Mouse (Mus musculus): ENCODE results near the gene Copz1. TPM values are rescaled to one million over a fixed set of nuclear protein-coding genes. Genes with fewer than 3 reads are reported as not detected.
"Not testable (repeated sequence)": the region's sequence is repeated elsewhere in the genome, so short reads cannot be mapped to it uniquely, and the experiment has no call there.

Copz1 gene
- polyA plus RNA-seq, 1 experiment from 2014 or later = 331 TPM

GRCm38 (mm10) chr15:103248401-103249313 lies 23.9 kb upstream of the Copz1 start:
- Histone ChIP-seq H3K4me3 (ENCODE audit: low read depth, low read length) (no peak overlapping the region), H3K9ac (replicated peaks; ENCODE audit: low read length) (no peak overlapping the region), H3K9me3 (replicated peaks; ENCODE audit: control insufficient read depth, low read length) (no peaks in the 10 kb centered on the region), H3K4me1 (ENCODE audit: control insufficient read depth, insufficient read depth, low read length) (no peaks in the 10 kb centered on the region), H3K27me3 (ENCODE audit: control insufficient read depth, insufficient read depth, low read length) (no peaks in the 10 kb centered on the region), H3K4me2 (ENCODE audit: low read depth, low read length) (no peak overlapping the region), H3K27ac (replicated peaks; ENCODE audit: low read depth, low read length) (no peak overlapping the region), H3K36me3 (replicated peaks; ENCODE audit: control insufficient read depth, insufficient read depth, low read depth, low read length) (peaks cover 25% of the 10 kb centered on the region)
- ATAC-seq (replicated peaks; ENCODE audit: insufficient number of reproducible peaks, low FRiP score, low TSS enrichment, low read depth) = peak; percentile 41
- DNase-seq (ENCODE audit: low spot score) = peak; percentile 28
- 88% methylated on average over 28 of the region's 28 CpGs for WGBS

- peaks cover 23% of the 10 kb centered on the region for H3K36me3 ChIP-seq (replicated peaks; ENCODE audit: control insufficient read depth, insufficient read depth, low read depth, low read length)
- DNase-seq (ENCODE audit: low spot score); H3K4me2 ChIP-seq (ENCODE audit: low read depth, low read length); H3K9ac ChIP-seq (replicated peaks; ENCODE audit: low read length); H3K27me3 ChIP-seq (ENCODE audit: control insufficient read depth, insufficient read depth, low read length); H3K9me3 ChIP-seq (replicated peaks; ENCODE audit: control insufficient read depth, low read length); H3K4me1 ChIP-seq (ENCODE audit: control insufficient read depth, insufficient read depth, low read length); ATAC-seq (replicated peaks; ENCODE audit: insufficient number of reproducible peaks, low FRiP score, low TSS enrichment, low read depth); H3K4me3 ChIP-seq (ENCODE audit: low read depth, low read length); H3K27ac ChIP-seq (replicated peaks; ENCODE audit: low read depth, low read length): not testable (repeated sequence)
- WGBS = 88% methylated on average over 6 of the region's 6 CpGs
These were observed 23.0 kb upstream of the Copz1 start for GRCm38 (mm10) chr15:103249511-103249910.

- H3K9ac ChIP-seq (replicated peaks; ENCODE audit: low read length) = no peak overlapping the region
- no peak overlapping the region for H3K4me3 ChIP-seq (ENCODE audit: low read depth, low read length)
- DNase-seq (ENCODE audit: low spot score) (peak; percentile 57), ATAC-seq (replicated peaks; ENCODE audit: insufficient number of reproducible peaks, low FRiP score, low TSS enrichment, low read depth) (no peak; the same call in 1 of the 2 replicates)
- H3K4me2 ChIP-seq (ENCODE audit: low read depth, low read length) = no peak overlapping the region
- no peaks in the 10 kb centered on the region for H3K27me3 ChIP-seq (ENCODE audit: control insufficient read depth, insufficient read depth, low read length)
- peaks cover 21% of the 10 kb centered on the region for H3K36me3 ChIP-seq (replicated peaks; ENCODE audit: control insufficient read depth, insufficient read depth, low read depth, low read length)
- no peaks in the 10 kb centered on the region for H3K9me3 ChIP-seq (replicated peaks; ENCODE audit: control insufficient read depth, low read length)
- no peaks in the 10 kb centered on the region; the same call in 1 of the 2 replicates for H3K4me1 ChIP-seq (ENCODE audit: control insufficient read depth, insufficient read depth, low read length)
- H3K27ac ChIP-seq (replicated peaks; ENCODE audit: low read depth, low read length) = no peak overlapping the region
- WGBS = 34% methylated on average over 2 of the region's 2 CpGs
These were observed 22.2 kb upstream of the Copz1 start for GRCm38 (mm10) chr15:103250195-103250740.

GRCm38 (mm10) chr15:103251595-103251994 lies 20.9 kb upstream of the Copz1 start:
- Histone ChIP-seq H3K36me3 (replicated peaks; ENCODE audit: control insufficient read depth, insufficient read depth, low read depth, low read length) (peaks cover 16% of the 10 kb centered on the region), H3K4me3 (ENCODE audit: low read depth, low read length) (no peak overlapping the region), H3K9me3 (replicated peaks; ENCODE audit: control insufficient read depth, low read length) (no peaks in the 10 kb centered on the region), H3K27me3 (ENCODE audit: control insufficient read depth, insufficient read depth, low read length) (no peaks in the 10 kb centered on the region), H3K9ac (replicated peaks; ENCODE audit: low read length) (no peak overlapping the region), H3K4me1 (ENCODE audit: control insufficient read depth, insufficient read depth, low read length) (no peaks in the 10 kb centered on the region; the same call in 1 of the 2 replicates), H3K27ac (replicated peaks; ENCODE audit: low read depth, low read length) (no peak overlapping the region), H3K4me2 (ENCODE audit: low read depth, low read length) (no peak overlapping the region; the same call in 1 of the 2 replicates)
- DNase-seq (ENCODE audit: low spot score) = no peak
- WGBS = 41% methylated on average over 1 of the region's 1 CpGs
- no peak for ATAC-seq (replicated peaks; ENCODE audit: insufficient number of reproducible peaks, low FRiP score, low TSS enrichment, low read depth)

- ATAC-seq (replicated peaks; ENCODE audit: insufficient number of reproducible peaks, low FRiP score, low TSS enrichment, low read depth) = no peak
- Histone ChIP-seq H3K27ac (replicated peaks; ENCODE audit: low read depth, low read length) (no peak overlapping the region), H3K36me3 (replicated peaks; ENCODE audit: control insufficient read depth, insufficient read depth, low read depth, low read length) (peaks cover 7% of the 10 kb centered on the region), H3K9me3 (replicated peaks; ENCODE audit: control insufficient read depth, low read length) (no peaks in the 10 kb centered on the region), H3K27me3 (ENCODE audit: control insufficient read depth, insufficient read depth, low read length) (no peaks in the 10 kb centered on the region), H3K4me2 (ENCODE audit: low read depth, low read length) (no peak overlapping the region), H3K9ac (replicated peaks; ENCODE audit: low read length) (no peak overlapping the region), H3K4me1 (ENCODE audit: control insufficient read depth, insufficient read depth, low read length) (no peaks in the 10 kb centered on the region; the same call in 1 of the 2 replicates), H3K4me3 (ENCODE audit: low read depth, low read length) (no peak overlapping the region)
- no peak for DNase-seq (ENCODE audit: low spot score)
- WGBS = 91% methylated on average over 3 of the region's 3 CpGs
These were observed 19.9 kb upstream of the Copz1 start for GRCm38 (mm10) chr15:103252660-103253059.

- Histone ChIP-seq H3K9me3 (replicated peaks; ENCODE audit: control insufficient read depth, low read length) (no peaks in the 10 kb centered on the region), H3K4me3 (ENCODE audit: low read depth, low read length) (no peak overlapping the region), H3K27ac (replicated peaks; ENCODE audit: low read depth, low read length) (no peak overlapping the region), H3K27me3 (ENCODE audit: control insufficient read depth, insufficient read depth, low read length) (no peaks in the 10 kb centered on the region), H3K36me3 (replicated peaks; ENCODE audit: control insufficient read depth, insufficient read depth, low read depth, low read length) (peaks cover 4% of the 10 kb centered on the region), H3K4me1 (ENCODE audit: control insufficient read depth, insufficient read depth, low read length) (peaks cover 3% of the 10 kb centered on the region), H3K4me2 (ENCODE audit: low read depth, low read length) (no peak overlapping the region), H3K9ac (replicated peaks; ENCODE audit: low read length) (no peak overlapping the region)
- ATAC-seq (replicated peaks; ENCODE audit: insufficient number of reproducible peaks, low FRiP score, low TSS enrichment, low read depth) (no peak), DNase-seq (ENCODE audit: low spot score) (no peak)
- 92% methylated on average over 1 of the region's 1 CpGs for WGBS
These were observed 19.2 kb upstream of the Copz1 start for GRCm38 (mm10) chr15:103253352-103253751.

- Histone ChIP-seq H3K4me3 (ENCODE audit: low read depth, low read length) (peak overlapping the region; percentile 36), H3K27ac (replicated peaks; ENCODE audit: low read depth, low read length) (no peak overlapping the region), H3K4me1 (ENCODE audit: control insufficient read depth, insufficient read depth, low read length) (peaks cover 4% of the 10 kb centered on the region), H3K9ac (replicated peaks; ENCODE audit: low read length) (peak overlapping the region; percentile 62), H3K36me3 (replicated peaks; ENCODE audit: control insufficient read depth, insufficient read depth, low read depth, low read length) (no peaks in the 10 kb centered on the region), H3K27me3 (ENCODE audit: control insufficient read depth, insufficient read depth, low read length) (no peaks in the 10 kb centered on the region), H3K4me2 (ENCODE audit: low read depth, low read length) (peak overlapping the region; percentile 83), H3K9me3 (replicated peaks; ENCODE audit: control insufficient read depth, low read length) (no peaks in the 10 kb centered on the region)
- WGBS = 1% methylated on average over 25 of the region's 25 CpGs
- ATAC-seq (replicated peaks; ENCODE audit: insufficient number of reproducible peaks, low FRiP score, low TSS enrichment, low read depth) = 0 out of 2 replicates have a peak, but pooled peaks have one; percentile 26
- peak; percentile 65 for DNase-seq (ENCODE audit: low spot score)
These were observed 17.3 kb upstream of the Copz1 start for GRCm38 (mm10) chr15:103255169-103255568.

Data from embryonic facial prominence, embryonic 11.5 days (tissue).